27 mouse cellular contexts compared by ENCODE assay signal in the genomic region with DNA sequence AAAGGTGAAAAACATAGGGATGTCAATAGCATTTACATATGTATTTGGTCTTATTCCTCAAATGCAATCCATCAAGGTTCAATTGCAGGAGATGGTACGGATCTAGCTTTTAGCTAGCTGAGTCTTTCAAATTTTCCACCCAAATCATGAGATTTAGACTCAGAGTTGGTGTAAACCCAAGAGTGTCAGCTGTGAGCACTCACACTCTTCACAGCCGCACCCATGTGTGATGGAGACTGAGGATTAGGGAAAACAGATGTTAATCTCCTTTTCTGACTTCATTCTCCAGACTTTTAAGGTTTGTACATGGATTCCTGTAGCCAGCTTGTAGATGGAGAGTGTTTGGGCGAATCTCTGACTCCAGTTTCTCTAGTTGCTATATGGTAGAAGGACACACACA.
"Had no signal": no experiment of that assay in that cellular context is flagged by ENCODE, and none has a peak within 500 bp of the region (broad histone marks: within the 10 kb centered on the region; RNA-seq: fewer than 3 reads in every experiment).

No protein-coding gene starts in this region.

- H3K36me3 ChIP-seq: heart, embryonic 13.5 days; heart, embryonic 15.5 days; hindbrain, embryonic 13.5 days; hindbrain, embryonic 15.5 days; kidney, embryonic 15.5 days; limb, embryonic 10.5 days; limb, embryonic 12.5 days; liver, embryonic 13.5 days; liver, embryonic 15.5 days had no signal

- H3K9me3 ChIP-seq: heart, embryonic 13.5 days; heart, embryonic 15.5 days; hindbrain, embryonic 13.5 days; hindbrain, embryonic 15.5 days; kidney, embryonic 15.5 days; limb, embryonic 10.5 days; limb, embryonic 12.5 days; liver, embryonic 13.5 days; liver, embryonic 15.5 days had no signal

- H3K27me3 ChIP-seq: heart, embryonic 13.5 days; heart, embryonic 15.5 days; hindbrain, embryonic 13.5 days; hindbrain, embryonic 15.5 days; kidney, embryonic 15.5 days; limb, embryonic 12.5 days; liver, embryonic 13.5 days; liver, embryonic 15.5 days had no signal

- H3K4me3 ChIP-seq: heart, adult 2 months; heart, embryonic 13.5 days; heart, embryonic 15.5 days; hindbrain, embryonic 13.5 days; hindbrain, embryonic 15.5 days; kidney, embryonic 15.5 days; left cerebral cortex, adult 2 months; limb, embryonic 10.5 days; limb, embryonic 12.5 days; liver, embryonic 13.5 days; liver, embryonic 15.5 days had no signal

- DNase-seq: gastrocnemius, postnatal 14 days; gastrocnemius, postnatal 36 days; heart, adult 11 months; heart, adult 2 months; heart, postnatal 14 days; heart, postnatal 36 days; kidney, adult 11 months; kidney, adult 2 months; kidney, adult 9 months; kidney, postnatal 25 days; kidney, postnatal 4 days; liver; liver, embryonic 13.5 days had no signal

- H3K9ac ChIP-seq: heart, embryonic 13.5 days; heart, embryonic 15.5 days; hindbrain, embryonic 13.5 days; hindbrain, embryonic 15.5 days; kidney, embryonic 15.5 days; limb, embryonic 12.5 days; liver, embryonic 13.5 days; liver, embryonic 15.5 days had no signal

- H3K4me1 ChIP-seq: heart, embryonic 13.5 days; heart, embryonic 15.5 days; hindbrain, embryonic 13.5 days; hindbrain, embryonic 15.5 days; kidney, embryonic 15.5 days; limb, embryonic 10.5 days; limb, embryonic 12.5 days; liver, embryonic 13.5 days; liver, embryonic 15.5 days had no signal

- ATAC-seq: hindbrain, postnatal 0 days; intestine, embryonic 16.5 days had no signal

- H3K4me2 ChIP-seq: heart, embryonic 11.5 days; heart, embryonic 13.5 days; heart, embryonic 15.5 days; hindbrain, embryonic 13.5 days; hindbrain, embryonic 15.5 days; kidney, embryonic 15.5 days; limb, embryonic 12.5 days; liver, embryonic 11.5 days; liver, embryonic 13.5 days; liver, embryonic 15.5 days had no signal

- H3K27ac ChIP-seq: heart, adult 2 months; heart, embryonic 13.5 days; heart, embryonic 15.5 days; hindbrain, embryonic 13.5 days; hindbrain, embryonic 15.5 days; hindbrain, postnatal 0 days; kidney, embryonic 15.5 days; kidney, postnatal 0 days; left cerebral cortex, adult 2 months; limb, embryonic 10.5 days; limb, embryonic 12.5 days; liver, embryonic 13.5 days; liver, embryonic 15.5 days had no signal
